Mouse (Mus musculus) embryonic facial prominence, embryonic 14.5 days (tissue): Measurements from ENCODE around the gene Ift22. TPM values are rescaled to one million over a fixed set of nuclear protein-coding genes. Genes with fewer than 3 reads are reported as not detected.

Experiments used
- ATAC-seq: fragments of 200-750 bp; cut with Nextera tagmentation; 2 replicates; pipeline ENCODE4 v1.8.0; 2017; ENCODE audit warnings: low read depth, moderate number of reproducible peaks, moderate TSS enrichment
- DNase-seq: peaks from one replicate; pipeline ENCODE4 v3.0.0-alpha.2; 2015; ENCODE audit warnings: low spot score
- H3K27ac ChIP-seq: fragments of 300-500 bp; sonication (generic); replicated peaks from 2 replicates; pipeline ENCODE4 v1.5.1; 2014; ENCODE audit warnings: low read depth, mild to moderate bottlenecking, low read length, moderate library complexity
- H3K27me3 ChIP-seq: fragments of 300-500 bp; sonication (generic); replicated peaks from 2 replicates; pipeline ENCODE4 v1.6.1; 2014; ENCODE audit warnings: low read length; ENCODE audit not compliant: control insufficient read depth, insufficient read depth
- H3K36me3 ChIP-seq: fragments of 300-500 bp; sonication (generic); 2 replicates; pipeline ENCODE4 v1.6.1; 2014; ENCODE audit warnings: low read length, mixed read lengths; ENCODE audit not compliant: control insufficient read depth, insufficient read depth
- H3K4me1 ChIP-seq: fragments of 300-500 bp; sonication (generic); 2 replicates; pipeline ENCODE4 v1.6.1; 2014; ENCODE audit warnings: antibody characterized with exemption, low read length; ENCODE audit not compliant: control insufficient read depth, insufficient read depth
- H3K4me2 ChIP-seq: fragments of 300-500 bp; sonication (generic); 2 replicates; pipeline ENCODE4 v1.6.1; 2014; ENCODE audit warnings: low read depth, mild to moderate bottlenecking, low read length, moderate library complexity, mixed read lengths
- H3K4me3 ChIP-seq: fragments of 300-500 bp; sonication (generic); 2 replicates; pipeline ENCODE4 v1.5.1; 2014; ENCODE audit warnings: low read depth, mild to moderate bottlenecking, low read length
- H3K9ac ChIP-seq: fragments of 300-500 bp; sonication (generic); 2 replicates; pipeline ENCODE4 v1.6.1; 2014; ENCODE audit warnings: low read depth, mild to moderate bottlenecking, low read length, moderate library complexity, mixed read lengths
- H3K9me3 ChIP-seq: fragments of 300-500 bp; sonication (generic); 2 replicates; pipeline ENCODE4 v1.6.1; 2016; ENCODE audit warnings: low read length; ENCODE audit not compliant: control insufficient read depth
- WGBS: fragments of 180-500 bp; shearing (Covaris S2); extraction: QIAGEN DNeasy Blood & Tissue Kit; methylation state at CpG from one replicate; pipeline ENCODE4 v1.1.7; 2014; 5-methylcytosine and 5-hydroxymethylcytosine counted together
- polyA plus RNA-seq: library from polyadenylated mRNA; unstranded; fragments of >200 nt; fragmentation: Nextera tagmentation; extraction: Ambion mirVana; gene quantifications from 2 replicates; pipeline ENCODE4 v1.2.1, GENCODE M21; 2014

The Ift22 gene
- polyA plus RNA-seq, 1 experiment from 2014 or later, result 93.3 TPM

- peaks cover 25% of the 10 kb centered on the region for H3K36me3 ChIP-seq
- ATAC-seq (peak; percentile 23; the same call in 1 of the 2 replicates), DNase-seq (peak; percentile 51)
- no peaks in the 10 kb centered on the region for H3K9me3 ChIP-seq
- H3K9ac ChIP-seq, result no peak overlapping the region
- no peak overlapping the region for H3K4me2 ChIP-seq
- WGBS, result 69% methylated on average over 8 of the region's 8 CpGs
- no peak overlapping the region; the same call in 1 of the 2 replicates for H3K27ac ChIP-seq
- H3K4me1 ChIP-seq, result peaks cover 30% of the 10 kb centered on the region
- no peaks in the 10 kb centered on the region for H3K27me3 ChIP-seq
- H3K4me3 ChIP-seq, result no peak overlapping the region
Measured at GRCm38 (mm10) chr5:136872417-136872816, 35.5 kb upstream of the Ift22 start.

- Histone ChIP-seq H3K27me3 (no peaks in the 10 kb centered on the region), H3K36me3 (peaks cover 26% of the 10 kb centered on the region), H3K27ac (no peak overlapping the region), H3K9me3 (no peaks in the 10 kb centered on the region), H3K4me2 (no peak overlapping the region), H3K4me1 (peaks cover 17% of the 10 kb centered on the region), H3K4me3 (no peak overlapping the region), H3K9ac (no peak overlapping the region)
- 53% methylated on average over 10 of the region's 10 CpGs for WGBS
- ATAC-seq, result no peak
- no peak for DNase-seq
Measured at GRCm38 (mm10) chr5:136874271-136874670, 33.7 kb upstream of the Ift22 start.

GRCm38 (mm10) chr5:136880101-136880500 is 27.8 kb upstream of the Ift22 start:
- no peak overlapping the region for H3K27ac ChIP-seq
- WGBS, result 78% methylated on average over 8 of the region's 8 CpGs
- ATAC-seq, result no peak
- peaks cover 12% of the 10 kb centered on the region; the same call in 1 of the 2 replicates for H3K4me1 ChIP-seq
- DNase-seq, result no peak
- H3K9me3 ChIP-seq, result no peaks in the 10 kb centered on the region
- H3K27me3 ChIP-seq, result no peaks in the 10 kb centered on the region
- peak overlapping the region; percentile 73; the same call in 1 of the 2 replicates for H3K4me3 ChIP-seq
- H3K36me3 ChIP-seq, result peaks cover 30% of the 10 kb centered on the region
- no peak overlapping the region for H3K9ac ChIP-seq
- H3K4me2 ChIP-seq, result peak overlapping the region; percentile 63; the same call in 1 of the 2 replicates

DNA sequence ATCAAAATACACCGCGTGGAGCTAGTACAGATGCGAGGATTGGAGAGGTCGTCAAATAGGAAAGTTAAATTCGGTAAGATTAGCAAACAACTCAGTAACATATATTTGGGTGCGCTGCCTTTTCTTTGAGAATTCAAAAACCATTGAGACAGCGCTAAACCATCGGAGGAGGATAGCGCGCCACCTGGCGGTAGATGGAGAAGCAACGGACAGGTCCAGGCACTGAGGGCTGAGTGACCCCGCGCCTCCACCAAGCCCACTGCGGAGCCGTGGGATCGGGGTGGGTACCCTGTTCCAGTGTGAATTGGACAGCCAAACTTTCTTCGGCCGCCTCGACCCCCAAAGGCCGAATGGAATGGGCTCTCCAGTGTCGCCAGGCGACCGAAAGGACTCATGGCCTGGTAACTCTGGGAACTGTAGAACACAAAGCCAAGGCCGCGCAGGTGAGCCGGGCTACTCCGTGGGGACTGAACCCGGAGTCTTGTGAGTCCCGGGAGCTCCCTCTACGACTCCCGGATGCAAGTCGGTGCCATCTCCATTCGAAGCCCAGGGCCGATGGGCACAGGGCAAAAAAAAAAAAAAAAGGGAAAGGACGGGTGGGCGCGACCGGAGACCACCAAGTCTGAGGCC is 26.5 kb upstream of the Ift22 start:
- Histone ChIP-seq H3K27ac (peak overlapping the region; percentile 90), H3K4me2 (peak overlapping the region; percentile 63), H3K9ac (peak overlapping the region; percentile 88), H3K36me3 (peaks cover 18% of the 10 kb centered on the region), H3K27me3 (no peaks in the 10 kb centered on the region), H3K4me1 (peaks cover 12% of the 10 kb centered on the region; the same call in 1 of the 2 replicates), H3K4me3 (peak overlapping the region; percentile 73), H3K9me3 (no peaks in the 10 kb centered on the region)
- WGBS, result under 1% methylated on average over 35 of the region's 39 CpGs
- ATAC-seq (peak; percentile 81), DNase-seq (peak; percentile 92)

- H3K27ac ChIP-seq, result peak overlapping the region; percentile 90
- under 1% methylated on average over 46 of the region's 47 CpGs for WGBS
- H3K4me2 ChIP-seq, result peak overlapping the region; percentile 63
- peaks cover 11% of the 10 kb centered on the region for H3K36me3 ChIP-seq
- no peak for ATAC-seq
- H3K27me3 ChIP-seq, result no peaks in the 10 kb centered on the region
- DNase-seq, result no peak
- peak overlapping the region; percentile 88 for H3K9ac ChIP-seq
- H3K4me3 ChIP-seq, result peak overlapping the region; percentile 73
- no peaks in the 10 kb centered on the region for H3K9me3 ChIP-seq
- peaks cover 17% of the 10 kb centered on the region for H3K4me1 ChIP-seq
Measured at GRCm38 (mm10) chr5:136882055-136882787, 25.7 kb upstream of the Ift22 start.

DNA sequence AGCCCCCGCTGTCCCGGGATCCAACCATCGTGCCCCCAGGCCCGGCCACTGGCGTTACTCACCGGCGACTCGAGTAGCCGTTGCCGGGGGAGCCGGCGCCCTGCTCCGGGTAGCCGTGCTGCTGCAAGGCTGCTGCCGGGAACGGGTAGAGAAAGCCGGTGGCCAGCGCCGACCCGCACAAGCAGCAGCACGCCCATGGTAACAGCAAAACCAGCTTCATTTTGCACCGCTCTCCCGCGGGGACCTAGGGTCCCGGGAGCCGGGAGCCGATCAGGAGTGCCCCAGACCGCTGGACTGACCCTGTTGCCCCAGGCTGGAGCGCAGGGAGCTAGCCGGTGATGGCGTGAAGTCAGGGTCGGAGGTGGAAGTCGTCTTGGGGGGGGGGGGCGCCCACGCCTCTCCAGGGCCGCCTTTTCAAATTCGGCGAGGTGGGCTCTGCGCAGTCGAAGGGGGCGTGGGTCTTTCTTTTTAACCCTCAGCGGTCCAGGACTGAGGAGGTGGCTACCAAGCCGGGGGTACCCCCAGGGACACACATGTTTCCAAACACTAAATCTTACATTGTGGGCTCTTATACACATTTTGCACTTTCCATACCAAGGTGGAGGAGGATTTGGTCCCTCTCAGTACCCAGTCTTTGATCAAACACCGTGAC is 25.0 kb upstream of the Ift22 start, which contains the start of gene Col26a1:
Gene Col26a1 (minus strand): TSS at position 422 of the 652 bp plus-strand sequence.
- no peak for DNase-seq

GRCm38 (mm10) chr5:136886957-136887356 is 21.0 kb upstream of the Ift22 start:
- H3K9me3 ChIP-seq, result no peaks in the 10 kb centered on the region
- peak overlapping the region; percentile 66 for H3K27ac ChIP-seq
- ATAC-seq, result no peak
- H3K4me3 ChIP-seq, result no peak overlapping the region
- H3K27me3 ChIP-seq, result no peaks in the 10 kb centered on the region
- DNase-seq, result peak; percentile 82
- H3K4me1 ChIP-seq, result peaks cover 7% of the 10 kb centered on the region
- no peaks in the 10 kb centered on the region for H3K36me3 ChIP-seq
- WGBS, result 16% methylated on average over 7 of the region's 7 CpGs
- peak overlapping the region; percentile 9; the same call in 1 of the 2 replicates for H3K9ac ChIP-seq
- no peak overlapping the region for H3K4me2 ChIP-seq

More for the DNA sequence above, 25.0 kb upstream of the Ift22 start, which contains the start of gene Col26a1:
- Histone ChIP-seq H3K9me3 (no peaks in the 10 kb centered on the region), H3K4me1 (peaks cover 18% of the 10 kb centered on the region), H3K27ac (peak within 1 kb of the TSS; percentile 90), H3K4me3 (peak within 1 kb of the TSS; percentile 73), H3K27me3 (no peaks in the 10 kb centered on the region), H3K36me3 (0 out of 2 replicates have a peak, but pooled peaks cover 8% of the 10 kb centered on the region), H3K4me2 (peak within 1 kb of the TSS; percentile 63), H3K9ac (peak within 1 kb of the TSS; percentile 88)
- peak; percentile 47 for ATAC-seq
- 1% methylated on average over 31 of the region's 44 CpGs for whole genome bisulfite sequencing
